ENCODE assay signal across 9 mouse cellular contexts in the genomic region with DNA sequence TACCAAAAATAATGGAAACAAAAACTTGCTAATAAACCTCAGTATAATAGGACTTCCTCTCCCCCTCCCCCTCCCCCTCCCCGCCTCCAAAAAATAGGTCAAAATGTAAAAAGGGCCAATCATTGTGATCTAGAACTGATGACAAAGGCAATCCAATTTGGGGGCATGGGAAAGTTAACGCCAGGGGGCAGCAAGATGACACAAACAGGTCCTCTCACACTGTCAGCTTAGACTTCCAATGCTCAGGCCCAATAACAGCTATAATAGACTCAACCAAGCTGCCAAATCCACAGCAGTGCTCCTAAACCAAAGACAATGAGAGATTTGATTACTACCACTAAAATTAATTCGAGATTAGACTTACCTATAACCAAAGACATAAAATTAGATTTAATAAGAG. TPM values are rescaled to one million over a fixed set of nuclear protein-coding genes. Genes with fewer than 3 reads are reported as not detected.
A peak's percentile ranks its signal among the peaks of the same experiment; 100 is the strongest.
DNase-seq lines count a peak whose midpoint lies in the region; ATAC-seq and TF ChIP-seq lines count a peak whose summit lies in the region.
"Had no signal": no experiment of that assay in that cellular context is flagged by ENCODE, and none has a peak within 500 bp of the region (broad histone marks: within the 10 kb centered on the region; RNA-seq: fewer than 3 reads in every experiment).

No protein-coding gene starts in this region.

- no peak for ATAC-seq in neural tube, embryonic 11.5 days (ENCODE audit: insufficient read depth, low FRiP score, low TSS enrichment)
- peak; percentile 77 for ATAC-seq in inflammation-experienced regulatory T-cells, adult 6 months

- H3K27me3 ChIP-seq in neural tube, embryonic 11.5 days (ENCODE audit: control insufficient read depth, insufficient read depth, low read length) = no peaks in the 10 kb centered on the region
- no peaks in the 10 kb centered on the region for H3K27me3 ChIP-seq in embryonic facial prominence, embryonic 10.5 days (replicated peaks; ENCODE audit: low read depth, poor library complexity, severe bottlenecking)

- TF ChIP-seq CTCF in left cerebral cortex, adult 2 months (IDR thresholded peaks at IDR 0.05) = peak; percentile 46

- WGBS in neural tube, embryonic 11.5 days = 33% methylated on average over 3 of the region's 3 CpGs
- 22% methylated on average over 3 of the region's 3 CpGs for WGBS in embryonic facial prominence, embryonic 10.5 days

- no peaks in the 10 kb centered on the region for H3K9me3 ChIP-seq in neural tube, embryonic 11.5 days (ENCODE audit: control insufficient read depth, low read length)
- no peaks in the 10 kb centered on the region for H3K9me3 ChIP-seq in embryonic facial prominence, embryonic 10.5 days

- no peak overlapping the region for H3K9ac ChIP-seq in neural tube, embryonic 11.5 days (ENCODE audit: low read length)

- peak; percentile 21 for DNase-seq in neural tube, embryonic 11.5 days (ENCODE audit: low spot score)
- no peak for DNase-seq in neural tube, embryonic 10.5 days (ENCODE audit: extremely low spot score, low spot score)
- peak; percentile 71 for DNase-seq in adrenal gland, postnatal 10 days
- peak; percentile 27 for DNase-seq in embryonic facial prominence, embryonic 10.5 days (ENCODE audit: low spot score)
- DNase-seq in left cerebral cortex, adult 2 months (ENCODE audit: extremely low spot score in 1 of 2, low spot score in 2 of 2) = peak; percentile 13 to 19
- peak; percentile 8 to 54 for DNase-seq in natural killer cell, adult 2 months (ENCODE audit: low spot score in 2 of 2)
- DNase-seq in thymus, postnatal 36 days = peak; percentile 21 to 39

- no peaks in the 10 kb centered on the region for H3K36me3 ChIP-seq in neural tube, embryonic 11.5 days (ENCODE audit: control insufficient read depth, insufficient read depth, low read length)
- no peaks in the 10 kb centered on the region for H3K36me3 ChIP-seq in embryonic facial prominence, embryonic 10.5 days (replicated peaks)

- intact Hi-C loops in left cerebral cortex, adult 2 months (cut with DNase I) = loop anchor here (1.0 to 5.0 kb wide), 2 partner anchors 72 to 118 kb away; partner anchors contain the start of genes Acot9 and Sat1

- no peak overlapping the region for H3K4me3 ChIP-seq in neural tube, embryonic 11.5 days (ENCODE audit: low read depth, low read length)
- no peak overlapping the region for H3K4me3 ChIP-seq in embryonic facial prominence, embryonic 10.5 days
- no peak overlapping the region for H3K4me3 ChIP-seq in left cerebral cortex, adult 2 months

- H3K27ac ChIP-seq in neural tube, embryonic 11.5 days (ENCODE audit: low read depth, low read length) = no peak overlapping the region
- H3K27ac ChIP-seq in embryonic facial prominence, embryonic 10.5 days (replicated peaks) = no peak overlapping the region
- H3K27ac ChIP-seq in left cerebral cortex, adult 2 months = no peak overlapping the region

- H3K4me2 ChIP-seq in neural tube, embryonic 11.5 days (ENCODE audit: low read depth) = no peak overlapping the region

- H3K4me1 ChIP-seq in neural tube, embryonic 11.5 days (ENCODE audit: control insufficient read depth, insufficient read depth, low read length) = no peaks in the 10 kb centered on the region
- H3K4me1 ChIP-seq in embryonic facial prominence, embryonic 10.5 days = no peaks in the 10 kb centered on the region

RNA-seq across cellular contexts. Expression of gene Cldn34b2, which starts 16.5 kb away (rescaled TPM):
- polyA plus RNA-seq in neural tube, embryonic 11.5 days (2014; fragmentation: Nextera tagmentation; extraction: Ambion mirVana) = not detected in 2 replicates
- total RNA-seq in adrenal gland, postnatal 10 days (2021) = not detected
- polyA plus RNA-seq in embryonic facial prominence, embryonic 10.5 days (2016; fragmentation: Nextera tagmentation; extraction: Ambion mirVana) = not detected in 2 replicates
- polyA plus RNA-seq in inflammation-experienced regulatory T-cells, adult 6 months (2017; shearing (Covaris generic)) = not detected
- total RNA-seq in left cerebral cortex, adult 2 months (2021) = not detected
- polyA plus RNA-seq: neural tube, embryonic 14.5 days had no signal

RNA-seq across cellular contexts. Expression of gene Magea2, which starts 51.3 kb away (rescaled TPM):
- polyA plus RNA-seq in neural tube, embryonic 11.5 days (2014; fragmentation: Nextera tagmentation; extraction: Ambion mirVana) = not detected in 2 replicates
- not detected for total RNA-seq in adrenal gland, postnatal 10 days (2021)
- polyA plus RNA-seq in embryonic facial prominence, embryonic 10.5 days (2016; fragmentation: Nextera tagmentation; extraction: Ambion mirVana) = not detected in 2 replicates
- not detected for polyA plus RNA-seq in inflammation-experienced regulatory T-cells, adult 6 months (2017; shearing (Covaris generic))
- not detected for total RNA-seq in left cerebral cortex, adult 2 months (2021)
- polyA plus RNA-seq: neural tube, embryonic 14.5 days had no signal

RNA-seq across cellular contexts. Expression of gene Magea1, which starts 55.1 kb away (rescaled TPM):
- polyA plus RNA-seq in neural tube, embryonic 11.5 days (2014; fragmentation: Nextera tagmentation; extraction: Ambion mirVana) = not detected in 2 replicates
- total RNA-seq in adrenal gland, postnatal 10 days (2021) = not detected
- not detected in 2 replicates for polyA plus RNA-seq in embryonic facial prominence, embryonic 10.5 days (2016; fragmentation: Nextera tagmentation; extraction: Ambion mirVana)
- polyA plus RNA-seq in inflammation-experienced regulatory T-cells, adult 6 months (2017; shearing (Covaris generic)) = not detected
- not detected for total RNA-seq in left cerebral cortex, adult 2 months (2021)
- polyA plus RNA-seq: neural tube, embryonic 14.5 days had no signal
